Mouse (Mus musculus) CD4-positive, CD25-positive, alpha-beta regulatory T cell, adult 2 months (primary cell): ENCODE data around the gene Fkrp.

Experiments used
- DNase-seq: peaks from one replicate; pipeline ENCODE4 v3.0.0-alpha.2; 2012; ENCODE audit warnings: low read depth, low spot score

Fkrp gene

GRCm38 (mm10) chr7:16837916-16838803, 21.6 kb upstream of the Fkrp start:
- no peak for DNase-seq

GRCm38 (mm10) chr7:16830449-16830848, 13.9 kb upstream of the Fkrp start:
- DNase-seq, result no peak

- DNase-seq, result peak; percentile 38
Observed at GRCm38 (mm10) chr7:16827274-16827673, 10.7 kb upstream of the Fkrp start.

- DNase-seq, result no peak
Observed at GRCm38 (mm10) chr7:16826571-16826970, 10.0 kb upstream of the Fkrp start.

GRCm38 (mm10) chr7:16825785-16826184, 9.3 kb upstream of the Fkrp start:
- DNase-seq, result peak; percentile 88

GRCm38 (mm10) chr7:16823734-16824133, 7.2 kb upstream of the Fkrp start:
- no peak for DNase-seq

GRCm38 (mm10) chr7:16821669-16822101, 5.2 kb upstream of the Fkrp start:
- no peak for DNase-seq

- no peak for DNase-seq
Observed at GRCm38 (mm10) chr7:16821091-16821490, 4.6 kb upstream of the Fkrp start.

GRCm38 (mm10) chr7:16820271-16820763, 3.8 kb upstream of the Fkrp start:
- DNase-seq, result no peak

- no peak for DNase-seq
Observed at GRCm38 (mm10) chr7:16819794-16820193, 3.3 kb upstream of the Fkrp start.

- DNase-seq, result no peak
Observed at GRCm38 (mm10) chr7:16817693-16818092, 1.2 kb upstream of the Fkrp start.

- peak; percentile 89 for DNase-seq
Observed at GRCm38 (mm10) chr7:16816078-16816474, 456 bp downstream of the Fkrp start.

GRCm38 (mm10) chr7:16815351-16815941, 1.1 kb downstream of the Fkrp start, which contains the start of gene Strn4:
Gene Strn4 (plus strand): TSS chr7:16815889.
- peak; percentile 30 for DNase-seq

- DNase-seq, result peak; percentile 47
Observed at GRCm38 (mm10) chr7:16812505-16812904, 4.0 kb downstream of the Fkrp start.

- DNase-seq, result no peak
Observed at GRCm38 (mm10) chr7:16811649-16812070, 4.9 kb downstream of the Fkrp start.

- DNase-seq, result no peak
Observed at GRCm38 (mm10) chr7:16810920-16811648, 5.4 kb downstream of the Fkrp start.

- no peak for DNase-seq
Observed at GRCm38 (mm10) chr7:16810399-16810919, 6.1 kb downstream of the Fkrp start.

GRCm38 (mm10) chr7:16809739-16810138, 6.8 kb downstream of the Fkrp start:
- peak; percentile 76 for DNase-seq

GRCm38 (mm10) chr7:16808647-16809046, 7.9 kb downstream of the Fkrp start:
- no peak for DNase-seq

- DNase-seq, result peak; percentile 61
Observed at GRCm38 (mm10) chr7:16807936-16808335, 8.6 kb downstream of the Fkrp start.

- DNase-seq, result peak; percentile 73
Observed at GRCm38 (mm10) chr7:16804409-16805028, 12.0 kb downstream of the Fkrp start.
